Mouse (Mus musculus) stomach, embryonic 16.5 days (tissue): Measurements from ENCODE around the gene Olfr1426. TPM values are rescaled to one million over a fixed set of nuclear protein-coding genes. Genes with fewer than 3 reads are reported as not detected.
"Not testable (repeated sequence)": the region's sequence is repeated elsewhere in the genome, so short reads cannot be mapped to it uniquely, and the experiment has no call there.

Source experiments
- ATAC-seq: fragments of 200-750 bp; cut with Nextera tagmentation; 2 replicates; pipeline ENCODE4 v1.8.0; 2017; ENCODE audit warnings: moderate number of reproducible peaks, moderate TSS enrichment; ENCODE audit not compliant: insufficient read depth, low FRiP score
- H3K27ac ChIP-seq: fragments of 300-500 bp; sonication (generic); 2 replicates; pipeline ENCODE4 v1.5.1; 2014; ENCODE audit warnings: low read length
- H3K27me3 ChIP-seq: fragments of 300-500 bp; sonication (generic); 2 replicates; pipeline ENCODE4 v1.6.1; 2014; ENCODE audit warnings: low read length, control low read depth, mixed read lengths; ENCODE audit not compliant: control insufficient read depth, insufficient read depth
- H3K36me3 ChIP-seq: fragments of 300-500 bp; sonication (generic); 2 replicates; pipeline ENCODE4 v1.6.1; 2014; ENCODE audit warnings: low read length; ENCODE audit not compliant: control insufficient read depth, insufficient read depth
- H3K4me1 ChIP-seq: fragments of 300-500 bp; sonication (generic); 2 replicates; pipeline ENCODE4 v1.6.1; 2014; ENCODE audit warnings: low read length, control low read depth, mixed read lengths; ENCODE audit not compliant: control insufficient read depth, insufficient read depth
- H3K4me2 ChIP-seq: fragments of 300-500 bp; sonication (generic); 2 replicates; pipeline ENCODE4 v1.6.1; 2014; ENCODE audit warnings: low read depth, low read length, mixed read lengths
- H3K4me3 ChIP-seq: fragments of 300-500 bp; sonication (generic); replicated peaks from 2 replicates; pipeline ENCODE4 v1.5.1; 2014; ENCODE audit warnings: mild to moderate bottlenecking, low read length
- H3K9ac ChIP-seq: fragments of 300-500 bp; sonication (generic); 2 replicates; pipeline ENCODE4 v1.6.1; 2014; ENCODE audit warnings: low read length
- H3K9me3 ChIP-seq: fragments of 300-500 bp; sonication (generic); replicated peaks from 2 replicates; pipeline ENCODE4 v1.6.1; 2016; ENCODE audit warnings: low read length, control low read depth; ENCODE audit not compliant: control insufficient read depth
- whole genome bisulfite sequencing: fragments of 180-500 bp; shearing (Covaris S2); extraction: QIAGEN DNeasy Blood & Tissue Kit; methylation state at CpG from one replicate; pipeline ENCODE4 v1.1.7; 2014; 5-methylcytosine and 5-hydroxymethylcytosine counted together
- polyA plus RNA-seq: library from polyadenylated mRNA; unstranded; fragments of >200 nt; fragmentation: Nextera tagmentation; extraction: Ambion mirVana; gene quantifications from 2 replicates; pipeline ENCODE4 v1.2.1, GENCODE M21; 2015

Olfr1426 gene
- polyA plus RNA-seq: not detected in 2 replicates

DNA sequence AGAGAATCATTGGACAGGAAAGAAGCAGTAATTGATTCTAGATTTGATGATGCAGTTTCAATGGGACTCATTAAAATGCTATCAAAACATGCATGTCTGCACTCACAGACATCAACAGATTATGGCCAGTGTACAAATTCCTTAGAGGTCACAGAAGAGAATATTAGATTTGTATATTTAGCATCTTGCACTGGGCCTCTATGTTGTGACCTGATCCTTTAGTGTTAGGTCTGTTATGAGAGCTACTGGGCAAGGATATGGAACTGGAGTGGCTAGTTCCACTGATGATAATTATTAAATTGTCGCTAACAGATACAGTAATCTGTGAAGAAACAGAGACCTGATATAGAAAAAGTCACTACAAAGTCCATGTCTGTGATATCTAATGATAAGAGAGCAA lies at the start of gene Olfr1426:
TSS of gene Olfr1426 (minus strand) at position 101 of the 400 bp plus-strand sequence.
- 74% methylated on average over 1 of the region's 1 CpGs for WGBS
- Histone ChIP-seq H3K36me3 (no peaks in the 10 kb centered on the region), H3K4me1 (no peaks in the 10 kb centered on the region), H3K27ac (no peak within 1 kb of the TSS), H3K4me2 (no peak within 1 kb of the TSS), H3K4me3 (no peak within 1 kb of the TSS), H3K9me3 (no peaks in the 10 kb centered on the region), H3K9ac (no peak within 1 kb of the TSS), H3K27me3 (no peaks in the 10 kb centered on the region)
- ATAC-seq: no peak

- H3K27ac ChIP-seq: no peak overlapping the region
- H3K4me1 ChIP-seq: no peaks in the 10 kb centered on the region
- no peak for ATAC-seq
- H3K27me3 ChIP-seq: no peaks in the 10 kb centered on the region
- H3K36me3 ChIP-seq: no peaks in the 10 kb centered on the region
- WGBS: 26% methylated on average over 2 of the region's 2 CpGs
- H3K4me2 ChIP-seq: no peak overlapping the region
- H3K9me3 ChIP-seq: no peaks in the 10 kb centered on the region
- H3K4me3 ChIP-seq: no peak overlapping the region
- no peak overlapping the region for H3K9ac ChIP-seq
Measured at GRCm38 (mm10) chr19:12134289-12134688, 42.5 kb upstream of the Olfr1426 start.

GRCm38 (mm10) chr19:12123103-12123502 lies 31.3 kb upstream of the Olfr1426 start, which contains the start of gene Olfr76:
TSS of gene Olfr76 (minus strand) at chr19:12123203.
- no peak within 1 kb of the TSS for H3K4me3 ChIP-seq
- ATAC-seq: no peak

DNA sequence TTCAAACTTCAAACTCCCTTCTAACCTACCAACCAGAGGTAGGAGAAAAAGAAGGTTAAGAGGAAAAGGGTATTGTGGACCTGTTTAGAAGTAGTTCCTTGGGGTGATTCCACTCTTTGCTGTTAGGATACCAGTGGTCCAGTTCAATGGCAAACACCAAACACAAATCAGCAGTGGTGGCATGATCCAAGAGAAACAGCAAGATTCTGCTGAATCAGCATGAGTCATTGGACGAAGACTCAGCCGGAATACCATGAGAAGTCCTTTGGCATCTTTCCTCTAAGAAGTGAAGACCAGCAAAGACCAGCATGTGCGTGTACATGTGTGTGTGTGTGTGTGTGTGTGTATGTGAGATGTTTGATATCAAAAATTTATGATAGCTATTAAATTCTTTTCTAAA lies 24.7 kb upstream of the Olfr1426 start:
- no peaks in the 10 kb centered on the region for H3K27me3 ChIP-seq
- H3K9me3 ChIP-seq: no peaks in the 10 kb centered on the region
- H3K4me2 ChIP-seq: no peak overlapping the region
- no peak overlapping the region for H3K4me3 ChIP-seq
- ATAC-seq: no peak
- H3K36me3 ChIP-seq: no peaks in the 10 kb centered on the region
- H3K27ac ChIP-seq: no peak overlapping the region
- no peaks in the 10 kb centered on the region for H3K4me1 ChIP-seq
- WGBS: 86% methylated on average over 3 of the region's 3 CpGs
- no peak overlapping the region for H3K9ac ChIP-seq

More at GRCm38 (mm10) chr19:12123103-12123502, 31.3 kb upstream of the Olfr1426 start, which contains the start of gene Olfr76:
- Histone ChIP-seq H3K9ac (no peak within 1 kb of the TSS), H3K4me1 (no peaks in the 10 kb centered on the region), H3K27ac (no peak within 1 kb of the TSS), H3K4me2 (no peak within 1 kb of the TSS), H3K9me3 (no peaks in the 10 kb centered on the region), H3K36me3 (no peaks in the 10 kb centered on the region), H3K27me3 (no peaks in the 10 kb centered on the region)
- WGBS: 72% methylated on average over 3 of the region's 3 CpGs

- Histone ChIP-seq H3K36me3 (no peaks in the 10 kb centered on the region), H3K4me2 (no peak within 1 kb of the TSS), H3K27me3 (no peaks in the 10 kb centered on the region), H3K9me3 (no peaks in the 10 kb centered on the region), H3K4me3 (no peak within 1 kb of the TSS), H3K4me1 (no peaks in the 10 kb centered on the region), H3K27ac (no peak within 1 kb of the TSS), H3K9ac (no peak within 1 kb of the TSS)
- no peak for ATAC-seq
- 71% methylated on average over 1 of the region's 1 CpGs for WGBS
Measured at GRCm38 (mm10) chr19:12115797-12116196, 24.0 kb upstream of the Olfr1426 start, which contains the start of gene Olfr1428. TSS of gene Olfr1428 (minus strand) at chr19:12115897.

DNA sequence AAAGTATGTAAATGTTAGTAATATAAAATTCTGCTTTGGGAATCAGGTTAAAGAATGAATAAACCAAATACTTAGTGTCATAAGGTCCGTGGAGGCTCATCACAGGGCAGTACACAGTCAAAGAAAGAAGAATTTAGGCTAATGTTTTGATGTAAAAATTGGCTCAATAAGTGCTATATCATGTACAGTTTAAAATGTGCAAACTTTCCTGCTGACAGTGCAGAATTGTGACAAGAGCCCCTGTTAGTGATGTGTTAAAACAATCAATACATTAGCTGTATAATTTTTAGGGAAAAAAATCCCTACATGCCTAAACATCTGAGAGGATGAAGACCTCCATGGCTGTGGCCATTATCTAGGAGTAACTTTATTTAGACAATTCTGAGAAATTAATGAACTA lies 22.0 kb upstream of the Olfr1426 start:
- H3K9ac ChIP-seq: no peak overlapping the region
- no peak overlapping the region for H3K4me3 ChIP-seq
- H3K4me2 ChIP-seq: no peak overlapping the region
- no peaks in the 10 kb centered on the region for H3K9me3 ChIP-seq
- H3K36me3 ChIP-seq: no peaks in the 10 kb centered on the region
- no peaks in the 10 kb centered on the region for H3K27me3 ChIP-seq
- 42% methylated on average over 1 of the region's 1 CpGs for WGBS
- no peaks in the 10 kb centered on the region for H3K4me1 ChIP-seq
- ATAC-seq: no peak
- H3K27ac ChIP-seq: no peak overlapping the region

GRCm38 (mm10) chr19:12104541-12104940 lies 12.7 kb upstream of the Olfr1426 start:
- no peak overlapping the region for H3K4me3 ChIP-seq
- no peak overlapping the region for H3K27ac ChIP-seq
- no peak for ATAC-seq
- H3K4me1 ChIP-seq: no peaks in the 10 kb centered on the region
- no peaks in the 10 kb centered on the region for H3K9me3 ChIP-seq
- no peaks in the 10 kb centered on the region for H3K36me3 ChIP-seq
- no peaks in the 10 kb centered on the region for H3K27me3 ChIP-seq
- 54% methylated on average over 1 of the region's 1 CpGs for WGBS
- no peak overlapping the region for H3K9ac ChIP-seq
- H3K4me2 ChIP-seq: no peak overlapping the region

DNA sequence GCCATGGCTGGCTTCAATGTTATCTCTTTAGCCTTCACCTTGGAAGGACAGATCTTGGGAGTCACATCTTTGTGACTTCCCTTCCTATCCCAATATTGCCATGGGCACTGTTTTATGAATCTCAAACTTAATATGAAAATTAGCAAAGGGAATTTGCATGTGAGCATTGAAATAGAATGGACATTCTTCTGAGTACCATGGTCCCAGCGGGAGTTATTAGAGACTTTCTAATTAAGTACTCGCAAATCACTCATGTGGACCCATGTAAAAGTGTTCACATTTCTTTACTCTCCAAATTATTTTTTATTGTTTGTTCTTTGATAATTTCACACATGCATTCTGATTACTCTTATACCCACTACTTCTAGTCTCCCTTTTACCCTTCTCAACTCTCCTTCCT lies 11.4 kb upstream of the Olfr1426 start, which contains the start of gene Olfr1427:
TSS of gene Olfr1427 (minus strand) at position 101 of the 400 bp plus-strand sequence.
- 98% methylated on average over 2 of the region's 2 CpGs for WGBS
- Histone ChIP-seq H3K27ac (no peak within 1 kb of the TSS), H3K4me2 (no peak within 1 kb of the TSS), H3K27me3 (no peaks in the 10 kb centered on the region), H3K36me3 (no peaks in the 10 kb centered on the region), H3K4me3 (no peak within 1 kb of the TSS), H3K9ac (no peak within 1 kb of the TSS), H3K9me3 (no peaks in the 10 kb centered on the region), H3K4me1 (no peaks in the 10 kb centered on the region)
- ATAC-seq: no peak

DNA sequence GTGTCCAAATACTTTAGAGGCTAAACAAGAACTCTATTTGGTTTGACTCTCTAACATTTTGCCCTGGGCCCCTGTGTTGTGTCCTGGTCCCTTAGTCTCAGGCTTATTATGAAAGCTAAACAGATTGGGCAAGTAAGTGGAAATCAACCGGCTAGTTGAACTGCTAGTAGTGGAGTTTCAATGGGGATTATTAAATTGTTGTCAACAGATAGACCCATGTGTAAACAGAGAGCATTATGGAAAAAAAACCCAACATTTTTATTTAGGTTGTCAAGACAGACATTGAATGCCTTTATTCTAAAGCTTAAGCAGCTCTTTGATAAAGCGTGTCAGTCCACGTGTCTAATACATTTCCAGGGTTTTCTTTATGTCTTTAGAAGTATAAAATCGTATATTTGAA lies 14.2 kb downstream of the Olfr1426 start, which contains the start of gene Olfr1425:
TSS of gene Olfr1425 (minus strand) at position 101 of the 400 bp plus-strand sequence.
- not testable (repeated sequence) for H3K9me3 ChIP-seq, H3K4me1 ChIP-seq, H3K27me3 ChIP-seq, H3K36me3 ChIP-seq, H3K27ac ChIP-seq, H3K4me2 ChIP-seq, H3K4me3 ChIP-seq, H3K9ac ChIP-seq, ATAC-seq
- 84% methylated on average over 4 of the region's 4 CpGs for WGBS
